Mouse (Mus musculus) heart, postnatal 10 days (tissue): ENCODE data around the gene Fbxo10. TPM values are rescaled to one million over a fixed set of nuclear protein-coding genes. Genes with fewer than 3 reads are reported as not detected.
"Not testable (repeated sequence)": the region's sequence is repeated elsewhere in the genome, so short reads cannot be mapped to it uniquely, and the experiment has no call there.

Source experiments
- DNase-seq, 2 experiments: peaks; one replicate each; pipeline ENCODE4 v3.0.0; 2021
- intact Hi-C: fragments of 180-260 bp; cut with DNase I; formaldehyde crosslinking; loops from one replicate; pipeline ENCODE4 v1.15.1; 2025
- total RNA-seq, 2 experiments: library from RNA; stranded (reverse); gene quantifications; 2 replicates each; pipeline ENCODE4 v1.2.3; 2021

The Fbxo10 gene
- total RNA-seq, 2 experiments from 2014 or later: 15.3 to 19.7 TPM

- intact Hi-C loops: loop anchor here (1.0 to 10.0 kb wide), 2 partner anchors 73 to 842 kb away; no protein-coding TSS in a partner anchor
- peak; percentile 100 for DNase-seq
These were observed 72.1 kb downstream of the Fbxo10 start, which contains the start of gene Zbtb5 for GRCm38 (mm10) chr4:45012105-45012975. TSS of gene Zbtb5 (minus strand) at chr4:45012412.

DNA sequence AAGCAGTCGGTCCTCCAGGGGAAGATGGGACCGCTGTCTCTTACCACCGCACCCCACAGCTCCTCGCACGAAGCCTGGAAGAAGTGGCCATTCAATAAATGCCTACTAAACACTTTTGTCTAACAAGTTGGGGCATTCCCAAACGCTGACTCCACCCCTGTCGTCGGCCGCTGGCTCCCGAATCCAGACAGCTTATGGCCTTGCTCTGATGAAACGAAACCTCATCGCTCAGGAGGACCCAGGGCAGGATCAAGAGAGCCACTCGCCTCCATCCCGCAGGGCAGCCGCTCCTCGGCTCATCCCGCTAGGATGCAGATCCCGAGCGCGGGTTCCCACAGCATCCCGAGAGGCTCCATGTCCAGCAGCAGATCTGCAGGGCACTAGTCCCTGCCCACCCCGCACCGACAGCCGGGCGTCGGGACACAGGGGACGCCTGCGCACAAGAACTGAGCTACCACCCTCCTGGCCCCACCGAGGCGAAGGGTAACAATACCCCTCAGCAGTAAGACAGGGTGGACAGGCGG, 72.8 kb downstream of the Fbxo10 start:
- intact Hi-C loops: loop anchor here (1.0 to 10.0 kb wide), 4 partner anchors 29 to 843 kb away; no protein-coding TSS in a partner anchor
- peak; percentile 76 to 79 for DNase-seq

DNA sequence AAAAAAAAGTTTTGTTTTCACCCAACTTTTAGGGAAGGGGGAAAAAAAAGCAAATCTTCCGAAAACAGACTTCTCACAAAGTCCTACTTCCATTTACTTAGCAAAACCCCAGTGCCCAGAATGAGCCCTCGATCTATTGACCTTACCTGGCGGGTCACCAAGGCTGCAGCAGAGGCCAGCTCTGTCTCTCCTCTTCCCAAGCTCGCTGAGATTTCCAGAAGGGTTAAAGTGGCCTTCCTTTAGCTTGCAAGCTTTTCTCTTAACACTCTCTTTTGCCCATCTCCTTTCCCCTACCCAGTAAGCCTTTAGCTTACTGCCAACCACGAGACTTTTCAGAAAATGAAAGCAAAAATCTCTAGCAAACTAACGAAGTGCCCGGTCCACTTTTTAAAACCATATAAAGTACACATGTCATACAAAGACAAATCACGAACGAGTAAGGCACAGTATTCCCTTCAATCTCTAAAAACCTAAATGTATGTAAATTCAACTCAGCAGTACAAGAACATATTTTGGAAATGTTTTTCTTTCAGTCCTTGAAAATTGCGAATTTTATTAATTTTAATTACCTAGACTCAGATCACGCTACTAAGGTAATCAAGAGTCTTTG, 73.5 kb downstream of the Fbxo10 start:
- intact Hi-C loops: loop anchor here (2.0 to 10.0 kb wide), 3 partner anchors 28 to 844 kb away; no protein-coding TSS in a partner anchor

GRCm38 (mm10) chr4:45005452-45005851, 79.0 kb downstream of the Fbxo10 start:
- intact Hi-C loops: no loop called here
- no peak for DNase-seq

More for the DNA sequence above, 73.5 kb downstream of the Fbxo10 start:
- peak in 1 of 2 experiments; percentile 28 for DNase-seq

GRCm38 (mm10) chr4:45000001-45000400, 84.4 kb downstream of the Fbxo10 start:
- intact Hi-C loops: no loop called here

DNA sequence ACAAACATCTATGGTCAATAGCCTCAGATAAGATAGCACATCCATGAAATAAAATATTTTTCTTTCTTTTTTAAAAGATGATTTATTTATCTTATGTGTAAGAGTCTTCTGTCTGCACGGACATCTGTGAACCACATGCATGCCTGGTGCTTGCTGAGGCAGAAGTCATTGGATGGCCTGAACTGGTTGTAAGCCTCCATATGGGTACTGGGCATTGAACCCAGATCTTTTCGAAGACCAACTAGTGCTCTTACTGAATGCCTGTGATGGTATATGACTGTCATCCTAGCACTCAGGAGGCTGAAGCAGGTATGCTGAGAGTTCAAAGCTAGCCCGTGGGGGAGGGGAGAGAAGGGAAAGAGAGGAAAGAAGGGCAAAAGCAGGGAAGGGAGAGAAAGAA, 86.3 kb downstream of the Fbxo10 start:
- DNase-seq: no peak
- intact Hi-C loops: no loop called here

More at GRCm38 (mm10) chr4:45000001-45000400, 84.4 kb downstream of the Fbxo10 start:
- DNase-seq: no peak

DNA sequence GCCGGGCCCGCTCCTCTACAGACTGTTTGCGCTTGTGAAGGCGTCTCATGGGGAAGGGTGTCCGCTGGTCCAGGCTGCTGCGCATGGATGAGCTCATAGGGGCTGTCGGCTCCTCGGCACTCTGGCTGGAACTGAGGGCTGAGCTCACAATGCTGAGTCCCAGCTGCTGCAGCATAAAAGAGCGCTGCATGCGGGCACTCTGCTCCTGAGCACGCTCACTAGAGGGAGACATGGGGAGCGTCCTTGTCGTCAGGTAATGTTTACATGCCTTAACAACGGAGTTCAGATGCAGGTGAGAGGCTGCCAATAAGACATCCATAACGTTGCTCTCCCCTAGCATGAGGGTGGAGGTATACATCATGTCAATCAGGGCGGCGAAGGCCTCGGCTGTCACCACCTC, 89.6 kb downstream of the Fbxo10 start:
- no peak for DNase-seq
- intact Hi-C loops: no loop called here

GRCm38 (mm10) chr4:44993847-44994246, 90.6 kb downstream of the Fbxo10 start:
- no peak for DNase-seq
- intact Hi-C loops: no loop called here

DNA sequence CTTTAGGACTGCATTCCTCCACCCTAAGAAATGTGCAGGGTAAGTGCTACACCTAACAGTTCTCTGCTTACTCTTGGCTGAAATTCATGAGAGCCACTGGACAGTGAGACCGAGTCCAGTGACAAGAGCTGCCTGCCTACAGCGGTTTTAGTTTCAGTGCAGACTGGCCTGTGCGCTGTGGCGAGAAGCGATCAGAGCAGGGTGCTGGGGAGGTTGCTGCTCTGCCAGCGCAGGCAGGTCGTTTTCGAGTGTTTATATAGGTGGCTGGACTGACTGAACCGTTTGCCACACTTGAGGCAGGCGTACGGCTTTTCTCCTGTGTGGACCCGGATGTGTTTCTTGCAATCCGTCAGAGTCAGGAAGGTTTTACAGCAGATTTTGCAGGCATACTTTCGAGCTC, 91.2 kb downstream of the Fbxo10 start:
- intact Hi-C loops, DNase-seq: not testable (repeated sequence)

GRCm38 (mm10) chr4:44992330-44992729, 92.1 kb downstream of the Fbxo10 start:
- intact Hi-C loops: not testable (repeated sequence)

GRCm38 (mm10) chr4:44990560-44990959, 93.8 kb downstream of the Fbxo10 start:
- intact Hi-C loops: no loop called here
- DNase-seq: no peak

More at GRCm38 (mm10) chr4:44992330-44992729, 92.1 kb downstream of the Fbxo10 start:
- not testable (repeated sequence) for DNase-seq

Other genes starting within 250 kb of the Fbxo10 start
- gene Grhpr, start 103.2 kb downstream of the Fbxo10 start, total RNA-seq: 10 to 100 TPM; 43.0 to 47.7 TPM
- 10 to 100 TPM in 1 of 2 experiments, 1 to 10 TPM in 1; 8.5 to 11.6 TPM for gene Zbtb5, start 72.2 kb downstream of the Fbxo10 start, total RNA-seq
- 10 to 100 TPM; 34.1 to 49.8 TPM for gene Polr1e, start 66.0 kb downstream of the Fbxo10 start, total RNA-seq
- 100 to 1,000 TPM; 156 to 172 TPM for gene Tomm5, start 23.5 kb upstream of the Fbxo10 start, total RNA-seq
- gene Frmpd1, start 100.3 kb upstream of the Fbxo10 start, total RNA-seq: under 1 TPM; 0.42 to 0.69 TPM
- gene Trmt10b, start 212.5 kb upstream of the Fbxo10 start, total RNA-seq: 1 to 10 TPM; 4.9 to 6.1 TPM